Mouse (Mus musculus) embryonic facial prominence, embryonic 11.5 days (tissue): ENCODE measurements around the gene Meis2. TPM values are rescaled to one million over a fixed set of nuclear protein-coding genes. Genes with fewer than 3 reads are reported as not detected.

ENCODE experiments used
- ATAC-seq: fragments of 200-750 bp; cut with Nextera tagmentation; replicated peaks from 2 replicates; pipeline ENCODE4 v1.8.0; 2017; ENCODE audit warnings: low read depth; ENCODE audit not compliant: insufficient number of reproducible peaks, low FRiP score, low TSS enrichment
- DNase-seq: peaks from one replicate; pipeline ENCODE4 v3.0.0-alpha.2; 2015; ENCODE audit warnings: low spot score
- H3K27ac ChIP-seq: fragments of 300-500 bp; sonication (generic); replicated peaks from 2 replicates; pipeline ENCODE4 v1.5.1; 2014; ENCODE audit warnings: mild to moderate bottlenecking, low read depth, low read length, control low read depth
- H3K27me3 ChIP-seq: fragments of 300-500 bp; sonication (generic); 2 replicates; pipeline ENCODE4 v1.6.1; 2014; ENCODE audit warnings: mild to moderate bottlenecking, low read length, moderate library complexity, mixed read lengths; ENCODE audit not compliant: control insufficient read depth, insufficient read depth
- H3K36me3 ChIP-seq: fragments of 300-500 bp; sonication (generic); replicated peaks from 2 replicates; pipeline ENCODE4 v1.6.1; 2014; ENCODE audit warnings: low read depth, mild to moderate bottlenecking, low read length, moderate library complexity, mixed read lengths; ENCODE audit not compliant: control insufficient read depth, insufficient read depth
- H3K4me1 ChIP-seq: fragments of 300-500 bp; sonication (generic); 2 replicates; pipeline ENCODE4 v1.6.1; 2014; ENCODE audit warnings: low read length, mixed read lengths; ENCODE audit not compliant: control insufficient read depth, insufficient read depth
- H3K4me2 ChIP-seq: fragments of 300-500 bp; sonication (generic); 2 replicates; pipeline ENCODE4 v1.6.1; 2014; ENCODE audit warnings: low read depth, mild to moderate bottlenecking, control low read depth, low read length, moderate library complexity
- H3K4me3 ChIP-seq: fragments of 300-500 bp; sonication (generic); 2 replicates; pipeline ENCODE4 v1.5.1; 2014; ENCODE audit warnings: low read depth, low read length, control low read depth
- H3K9ac ChIP-seq: fragments of 300-500 bp; sonication (generic); replicated peaks from 2 replicates; pipeline ENCODE4 v1.6.1; 2014; ENCODE audit warnings: mild to moderate bottlenecking, control low read depth, low read length
- H3K9me3 ChIP-seq: fragments of 300-500 bp; sonication (generic); replicated peaks from 2 replicates; pipeline ENCODE4 v1.6.1; 2016; ENCODE audit warnings: mild to moderate bottlenecking, low read length, inconsistent platforms, mixed read lengths; ENCODE audit not compliant: control insufficient read depth
- WGBS: fragments of 180-500 bp; shearing (Covaris S2); extraction: QIAGEN DNeasy Blood & Tissue Kit; methylation state at CpG from one replicate; pipeline ENCODE4 v1.1.7; 2014; 5-methylcytosine and 5-hydroxymethylcytosine counted together
- polyA plus RNA-seq: library from polyadenylated mRNA; unstranded; fragments of >200 nt; fragmentation: Nextera tagmentation; extraction: Ambion mirVana; gene quantifications from 2 replicates; pipeline ENCODE4 v1.2.1, GENCODE M21; 2014

Meis2 gene
- polyA plus RNA-seq, 1 experiment from 2014 or later, result 65.3 TPM

GRCm38 (mm10) chr2:115912948-115913529 is 152.6 kb downstream of the Meis2 start:
- Histone ChIP-seq H3K4me3 (no peak overlapping the region), H3K36me3 (no peaks in the 10 kb centered on the region), H3K4me2 (no peak overlapping the region), H3K27ac (no peak overlapping the region), H3K9me3 (no peaks in the 10 kb centered on the region), H3K27me3 (no peaks in the 10 kb centered on the region), H3K4me1 (no peaks in the 10 kb centered on the region), H3K9ac (no peak overlapping the region)
- DNase-seq (no peak), ATAC-seq (no peak)
- WGBS, result 72% methylated on average over 7 of the region's 7 CpGs

DNA sequence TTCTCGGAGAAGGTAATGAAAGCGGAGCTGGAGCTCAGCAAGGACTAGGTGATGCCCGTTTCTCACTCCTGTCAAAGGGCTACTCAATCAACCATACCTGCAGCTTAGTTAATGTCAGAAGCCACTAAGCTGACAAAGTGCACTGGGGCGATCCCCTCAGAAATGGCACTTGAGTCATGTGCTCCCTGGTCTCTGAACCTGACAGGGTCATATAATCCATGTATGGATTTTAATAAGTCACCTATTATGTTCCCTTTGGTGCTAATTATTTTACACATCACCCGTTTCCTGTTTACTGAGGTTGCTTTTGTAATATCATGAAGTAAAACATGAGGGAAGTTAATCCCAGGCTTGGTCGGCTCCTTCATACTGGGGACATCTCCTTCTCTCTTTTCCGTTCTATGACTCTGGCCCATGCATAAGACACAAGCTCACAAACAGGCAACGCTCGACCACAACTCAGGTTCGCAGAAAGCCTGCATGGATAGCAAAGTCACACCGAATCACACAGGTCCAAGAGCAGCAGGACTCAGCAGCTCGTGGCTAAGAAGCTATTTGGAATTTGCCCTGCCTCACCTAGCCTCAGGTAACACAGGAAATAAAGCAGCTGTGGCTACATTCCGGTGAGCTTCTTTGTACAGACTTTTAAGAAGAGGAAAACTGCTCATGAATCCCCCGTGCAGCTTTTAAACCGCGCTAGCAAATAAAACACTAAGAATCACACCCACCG is 153.6 kb downstream of the Meis2 start:
- no peaks in the 10 kb centered on the region for H3K27me3 ChIP-seq
- no peaks in the 10 kb centered on the region for H3K36me3 ChIP-seq
- ATAC-seq (no peak), DNase-seq (no peak)
- no peak overlapping the region for H3K27ac ChIP-seq
- WGBS, result 88% methylated on average over 17 of the region's 17 CpGs
- H3K4me1 ChIP-seq, result no peaks in the 10 kb centered on the region
- H3K4me2 ChIP-seq, result no peak overlapping the region
- H3K9me3 ChIP-seq, result no peaks in the 10 kb centered on the region
- H3K4me3 ChIP-seq, result no peak overlapping the region
- H3K9ac ChIP-seq, result no peak overlapping the region

GRCm38 (mm10) chr2:115910217-115910616 is 155.4 kb downstream of the Meis2 start:
- H3K9me3 ChIP-seq, result no peaks in the 10 kb centered on the region
- ATAC-seq (no peak), DNase-seq (no peak)
- H3K27ac ChIP-seq, result no peak overlapping the region
- H3K9ac ChIP-seq, result no peak overlapping the region
- no peak overlapping the region for H3K4me2 ChIP-seq
- H3K4me3 ChIP-seq, result no peak overlapping the region
- no peaks in the 10 kb centered on the region for H3K27me3 ChIP-seq
- 86% methylated on average over 4 of the region's 4 CpGs for WGBS
- no peaks in the 10 kb centered on the region for H3K36me3 ChIP-seq
- H3K4me1 ChIP-seq, result no peaks in the 10 kb centered on the region

GRCm38 (mm10) chr2:115901007-115901406 is 164.6 kb downstream of the Meis2 start:
- whole genome bisulfite sequencing, result 93% methylated on average over 6 of the region's 6 CpGs
- no peaks in the 10 kb centered on the region for H3K36me3 ChIP-seq
- no peak overlapping the region for H3K4me3 ChIP-seq
- no peaks in the 10 kb centered on the region for H3K4me1 ChIP-seq
- H3K27me3 ChIP-seq, result no peaks in the 10 kb centered on the region
- DNase-seq (no peak), ATAC-seq (no peak)
- H3K4me2 ChIP-seq, result no peak overlapping the region
- H3K27ac ChIP-seq, result no peak overlapping the region
- no peaks in the 10 kb centered on the region for H3K9me3 ChIP-seq
- H3K9ac ChIP-seq, result no peak overlapping the region

- Histone ChIP-seq H3K4me2 (no peak overlapping the region), H3K4me3 (no peak overlapping the region), H3K9me3 (no peaks in the 10 kb centered on the region), H3K4me1 (no peaks in the 10 kb centered on the region), H3K27me3 (no peaks in the 10 kb centered on the region), H3K36me3 (no peaks in the 10 kb centered on the region), H3K27ac (no peak overlapping the region), H3K9ac (no peak overlapping the region)
- ATAC-seq, result no peak
- 58% methylated on average over 5 of the region's 5 CpGs for WGBS
- no peak for DNase-seq
Observed at GRCm38 (mm10) chr2:115897559-115897958, 168.1 kb downstream of the Meis2 start.

GRCm38 (mm10) chr2:115897001-115897400 is 168.6 kb downstream of the Meis2 start:
- no peaks in the 10 kb centered on the region for H3K36me3 ChIP-seq
- no peaks in the 10 kb centered on the region for H3K27me3 ChIP-seq
- H3K9me3 ChIP-seq, result no peaks in the 10 kb centered on the region
- no peak overlapping the region for H3K4me3 ChIP-seq
- H3K9ac ChIP-seq, result no peak overlapping the region
- H3K27ac ChIP-seq, result no peak overlapping the region
- DNase-seq, result no peak
- ATAC-seq, result no peak
- no peak overlapping the region for H3K4me2 ChIP-seq
- no peaks in the 10 kb centered on the region for H3K4me1 ChIP-seq
- 67% methylated on average over 2 of the region's 2 CpGs for WGBS

GRCm38 (mm10) chr2:115895717-115896116 is 169.9 kb downstream of the Meis2 start:
- ATAC-seq (no peak), DNase-seq (no peak)
- H3K4me1 ChIP-seq, result no peaks in the 10 kb centered on the region
- no peaks in the 10 kb centered on the region for H3K9me3 ChIP-seq
- H3K9ac ChIP-seq, result no peak overlapping the region
- H3K4me2 ChIP-seq, result no peak overlapping the region
- WGBS, result 92% methylated on average over 3 of the region's 3 CpGs
- no peak overlapping the region for H3K4me3 ChIP-seq
- no peaks in the 10 kb centered on the region for H3K27me3 ChIP-seq
- no peaks in the 10 kb centered on the region for H3K36me3 ChIP-seq
- H3K27ac ChIP-seq, result no peak overlapping the region

DNA sequence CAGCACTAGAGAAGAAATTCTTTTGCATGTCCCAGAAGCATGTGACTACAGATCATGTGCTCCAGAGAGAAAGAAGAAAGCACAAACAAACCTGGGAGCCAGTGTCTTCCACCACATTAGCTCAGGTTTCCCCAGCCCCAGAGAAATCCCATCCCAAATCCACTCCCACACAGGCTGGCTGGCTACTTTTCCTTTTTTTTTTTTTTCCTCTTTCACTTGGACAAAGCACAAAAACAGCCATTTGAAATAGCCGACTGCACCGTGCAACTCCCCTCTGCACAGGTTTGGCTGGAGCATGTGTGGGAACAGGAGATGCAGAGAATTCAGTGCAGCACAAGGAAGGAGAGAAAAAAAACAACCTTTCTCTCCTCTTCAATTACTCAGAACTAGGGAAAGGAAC is 170.4 kb downstream of the Meis2 start:
- 63% methylated on average over 2 of the region's 2 CpGs for WGBS
- H3K9ac ChIP-seq, result no peak overlapping the region

More for the DNA sequence above, 170.4 kb downstream of the Meis2 start:
- H3K4me2 ChIP-seq, result no peak overlapping the region
- H3K27ac ChIP-seq, result no peak overlapping the region
- H3K27me3 ChIP-seq, result no peaks in the 10 kb centered on the region
- no peak for DNase-seq
- H3K36me3 ChIP-seq, result no peaks in the 10 kb centered on the region
- no peak for ATAC-seq
- H3K9me3 ChIP-seq, result no peaks in the 10 kb centered on the region
- no peak overlapping the region for H3K4me3 ChIP-seq
- no peaks in the 10 kb centered on the region for H3K4me1 ChIP-seq
